Mouse (Mus musculus) embryonic fibroblast, embryonic 13.5 days (primary cell): ENCODE data around the gene Mpzl2. TPM values are rescaled to one million over a fixed set of nuclear protein-coding genes. Genes with fewer than 3 reads are reported as not detected.

Source experiments
- H3K27ac ChIP-seq: 2 replicates; pipeline ENCODE4 v1.5.1; 2012; ENCODE audit warnings: low read length, control low read depth, inconsistent platforms; ENCODE audit not compliant: insufficient read depth
- H3K4me1 ChIP-seq: 2 replicates; pipeline ENCODE4 v1.6.1; 2011; ENCODE audit warnings: low read length; ENCODE audit not compliant: control insufficient read depth, insufficient read depth
- H3K4me3 ChIP-seq: 2 replicates; pipeline ENCODE4 v1.5.1; 2011; ENCODE audit warnings: mild to moderate bottlenecking, control low read depth, low read length; ENCODE audit not compliant: insufficient read depth
- CTCF ChIP-seq: IDR thresholded peaks from 2 replicates; pipeline ENCODE4 v1.5.1; 2011; ENCODE audit warnings: mild to moderate bottlenecking, control low read depth, low read length, moderate library complexity, borderline replicate concordance; ENCODE audit not compliant: insufficient read depth
- POLR2A ChIP-seq: IDR thresholded peaks from 2 replicates; pipeline ENCODE4 v1.6.1; 2011; ENCODE audit warnings: low read depth, mild to moderate bottlenecking, control low read depth, low read length, moderate library complexity
- polyA plus RNA-seq: library from polyadenylated mRNA; stranded (reverse); fragments of >200 nt; gene quantifications from 2 replicates; pipeline ENCODE4 v1.2.4, GENCODE M21; 2011; ENCODE audit warnings: low read depth; ENCODE audit not compliant: missing spikeins, insufficient read length

The Mpzl2 gene
- polyA plus RNA-seq, 1 experiment, result 0.77 TPM

- H3K4me3 ChIP-seq, result no peak overlapping the region
- no peak overlapping the region for H3K27ac ChIP-seq
- no peak for TF ChIP-seq CTCF
- TF ChIP-seq POLR2A, result no peak
- no peaks in the 10 kb centered on the region for H3K4me1 ChIP-seq
Observed at GRCm38 (mm10) chr9:45049731-45050130, 10.1 kb downstream of the Mpzl2 start.

GRCm38 (mm10) chr9:45050301-45050700 lies 10.7 kb downstream of the Mpzl2 start:
- no peak overlapping the region for H3K4me3 ChIP-seq
- no peak for TF ChIP-seq POLR2A
- H3K27ac ChIP-seq, result no peak overlapping the region
- H3K4me1 ChIP-seq, result no peaks in the 10 kb centered on the region

DNA sequence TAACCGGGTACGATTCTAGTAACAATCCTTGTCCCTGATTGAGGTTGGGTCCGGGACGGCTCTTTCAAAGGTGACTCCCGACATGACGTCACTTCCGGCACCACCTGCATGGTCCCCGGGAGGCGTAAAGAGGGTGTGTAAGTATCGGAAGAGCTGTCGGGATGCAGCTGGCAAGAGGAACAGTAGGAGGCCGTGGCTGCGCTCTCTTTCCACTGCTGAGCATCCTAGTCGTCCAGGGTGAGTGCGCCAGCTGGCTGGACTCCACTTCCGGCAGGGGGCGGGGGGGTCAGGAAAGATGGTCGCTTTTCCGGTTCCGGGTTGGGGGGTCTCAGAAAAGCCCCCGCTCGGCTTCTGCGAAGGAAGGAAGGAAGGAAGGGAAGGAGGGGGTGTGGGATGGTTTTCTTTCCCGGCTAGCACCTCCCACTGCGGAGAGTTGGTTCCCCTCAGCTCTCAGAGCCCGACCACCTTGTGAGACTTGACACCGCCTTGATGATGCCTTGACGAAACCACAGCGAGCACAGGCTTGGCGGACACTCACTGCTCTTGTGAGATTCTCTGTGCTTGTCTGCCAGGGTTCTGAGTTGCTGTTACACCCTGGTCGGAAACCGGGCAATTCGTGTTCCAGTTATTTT lies 15.6 kb downstream of the Mpzl2 start, which contains the start of gene Mpzl3:
Gene Mpzl3, plus strand, starts transcription at position 105 of the 632 bp plus-strand sequence.
- TF ChIP-seq POLR2A (peak; percentile 42), CTCF (no peak)
- H3K27ac ChIP-seq, result peak within 1 kb of the TSS; percentile 11; the same call in 1 of the 2 replicates
- no peaks in the 10 kb centered on the region for H3K4me1 ChIP-seq
- H3K4me3 ChIP-seq, result peak within 1 kb of the TSS; percentile 48

GRCm38 (mm10) chr9:45058304-45058940 lies 18.8 kb downstream of the Mpzl2 start:
- H3K4me3 ChIP-seq, result no peak overlapping the region
- H3K27ac ChIP-seq, result no peak overlapping the region
- TF ChIP-seq POLR2A (no peak), CTCF (no peak)
- H3K4me1 ChIP-seq, result no peaks in the 10 kb centered on the region

DNA sequence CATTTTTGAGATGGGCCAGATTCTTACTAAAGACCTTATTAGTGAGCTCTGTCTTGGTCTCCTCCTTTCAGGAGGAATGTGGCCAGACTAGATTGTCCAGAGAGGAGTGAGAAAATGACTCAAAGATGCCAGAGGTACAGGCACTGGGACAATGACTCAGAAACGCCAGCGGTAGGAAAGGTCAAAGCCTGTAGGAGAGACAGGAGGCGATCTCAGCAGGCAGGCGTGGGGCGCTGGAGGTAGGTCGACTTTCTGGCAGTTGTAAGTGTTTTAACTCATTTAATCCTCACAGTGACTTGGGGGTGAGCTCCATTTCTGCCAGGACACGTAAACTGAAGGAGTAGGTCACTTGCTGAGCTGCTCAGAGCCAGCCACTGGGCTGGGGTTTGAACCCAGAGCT lies 20.6 kb downstream of the Mpzl2 start:
- no peak for TF ChIP-seq POLR2A
- TF ChIP-seq CTCF, result no peak
- Histone ChIP-seq H3K4me1 (no peaks in the 10 kb centered on the region), H3K27ac (no peak overlapping the region), H3K4me3 (no peak overlapping the region)

GRCm38 (mm10) chr9:45062677-45063076 lies 23.1 kb downstream of the Mpzl2 start:
- H3K27ac ChIP-seq, result no peak overlapping the region

DNA sequence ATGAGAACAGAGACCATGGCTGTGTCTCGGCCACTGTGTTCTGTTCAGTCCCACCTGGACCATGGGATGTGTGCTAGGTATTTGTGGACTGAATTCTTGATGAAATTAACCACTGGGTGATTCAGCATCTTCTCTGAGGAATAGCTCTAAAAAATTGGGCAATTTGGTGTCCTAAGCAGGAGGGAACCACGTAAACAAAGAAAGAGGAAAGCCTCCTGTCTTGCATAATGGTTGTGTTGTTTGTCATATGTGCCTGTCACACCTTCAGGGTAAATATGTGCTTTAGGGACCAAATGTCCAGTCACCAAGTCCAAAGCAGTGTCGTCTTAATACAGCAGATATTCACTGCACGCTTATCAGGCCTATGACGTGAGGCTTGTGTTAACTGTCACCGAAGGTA lies 24.8 kb downstream of the Mpzl2 start:
- Histone ChIP-seq H3K4me1 (no peaks in the 10 kb centered on the region), H3K27ac (no peak overlapping the region), H3K4me3 (no peak overlapping the region)
- TF ChIP-seq CTCF, result no peak
- TF ChIP-seq POLR2A, result no peak

More at GRCm38 (mm10) chr9:45062677-45063076, 23.1 kb downstream of the Mpzl2 start:
- no peak for TF ChIP-seq CTCF
- TF ChIP-seq POLR2A, result no peak
- H3K4me1 ChIP-seq, result no peaks in the 10 kb centered on the region
- H3K4me3 ChIP-seq, result no peak overlapping the region

DNA sequence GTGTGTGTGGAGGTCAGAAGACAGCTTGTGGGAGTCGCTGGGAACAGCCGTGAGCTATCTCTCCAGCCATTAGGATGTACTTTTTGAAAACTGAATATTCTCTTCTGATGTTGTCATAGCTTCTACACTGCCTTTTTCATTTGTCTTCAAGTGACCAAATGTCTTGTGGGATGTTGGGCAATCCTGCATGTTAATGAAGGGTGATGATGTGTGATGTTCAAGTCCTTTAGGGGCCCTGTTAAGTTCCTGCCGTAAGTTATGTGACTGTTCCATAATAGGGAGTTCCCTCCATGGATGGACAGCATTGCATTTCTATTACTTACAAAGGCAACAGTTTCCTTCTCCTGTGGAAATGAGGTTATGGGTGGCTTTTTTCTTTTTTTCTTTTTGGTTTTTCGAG lies 27.1 kb downstream of the Mpzl2 start:
- H3K4me1 ChIP-seq, result no peaks in the 10 kb centered on the region
- no peak for TF ChIP-seq CTCF
- TF ChIP-seq POLR2A, result no peak
- H3K27ac ChIP-seq, result no peak overlapping the region
- no peak overlapping the region for H3K4me3 ChIP-seq

DNA sequence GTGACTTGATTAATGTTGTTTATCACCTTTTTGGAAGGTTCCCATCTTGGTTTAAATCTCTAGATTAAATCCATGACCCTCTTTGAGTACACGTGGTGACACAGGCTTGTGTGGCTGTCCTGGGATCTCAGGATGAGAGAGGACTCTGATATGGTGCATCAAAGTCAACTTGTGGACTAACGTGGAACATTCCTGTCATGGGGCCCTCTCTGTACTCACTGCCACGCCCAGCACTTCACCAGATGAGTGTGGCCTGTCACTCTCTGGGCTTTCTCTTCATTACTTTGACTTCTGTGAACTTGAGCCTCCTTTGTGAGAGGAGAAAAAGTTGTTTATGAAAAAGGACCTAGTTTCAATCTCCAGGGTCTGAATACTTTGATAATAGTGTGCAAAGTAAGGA lies 32.2 kb downstream of the Mpzl2 start:
- TF ChIP-seq POLR2A, result no peak
- TF ChIP-seq CTCF, result no peak
- H3K4me3 ChIP-seq, result no peak overlapping the region
- no peak overlapping the region for H3K27ac ChIP-seq
- H3K4me1 ChIP-seq, result no peaks in the 10 kb centered on the region

DNA sequence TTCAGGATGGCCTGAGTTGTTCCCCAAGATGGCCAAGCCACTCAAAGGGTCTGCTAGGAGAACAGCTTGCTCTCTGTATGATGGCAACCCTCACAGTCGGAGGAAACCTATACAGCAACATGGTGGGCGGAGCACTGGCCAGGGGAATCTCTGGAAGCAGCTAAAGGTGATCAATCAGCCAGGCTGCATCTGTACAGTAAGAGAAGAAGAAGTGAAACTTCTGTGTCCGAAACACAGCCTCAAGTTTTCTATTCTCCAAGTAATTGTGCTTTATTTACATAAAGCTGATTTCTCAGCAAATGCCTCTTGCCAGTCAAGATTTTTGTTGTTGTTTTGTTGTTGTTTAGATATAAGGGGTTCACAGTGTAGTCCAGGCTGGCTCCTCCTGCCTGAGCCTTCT lies 38.3 kb downstream of the Mpzl2 start:
- no peaks in the 10 kb centered on the region for H3K4me1 ChIP-seq
- no peak overlapping the region for H3K27ac ChIP-seq
- TF ChIP-seq POLR2A (no peak), CTCF (no peak)
- H3K4me3 ChIP-seq, result no peak overlapping the region
